Mouse (Mus musculus): ENCODE measurements around the gene Olfr332. TPM values are rescaled to one million over a fixed set of nuclear protein-coding genes. Genes with fewer than 3 reads are reported as not detected.
"Not testable (repeated sequence)": the region's sequence is repeated elsewhere in the genome, so short reads cannot be mapped to it uniquely, and the experiment has no call there.

The Olfr332 gene
- not detected for total RNA-seq (2022)

DNA sequence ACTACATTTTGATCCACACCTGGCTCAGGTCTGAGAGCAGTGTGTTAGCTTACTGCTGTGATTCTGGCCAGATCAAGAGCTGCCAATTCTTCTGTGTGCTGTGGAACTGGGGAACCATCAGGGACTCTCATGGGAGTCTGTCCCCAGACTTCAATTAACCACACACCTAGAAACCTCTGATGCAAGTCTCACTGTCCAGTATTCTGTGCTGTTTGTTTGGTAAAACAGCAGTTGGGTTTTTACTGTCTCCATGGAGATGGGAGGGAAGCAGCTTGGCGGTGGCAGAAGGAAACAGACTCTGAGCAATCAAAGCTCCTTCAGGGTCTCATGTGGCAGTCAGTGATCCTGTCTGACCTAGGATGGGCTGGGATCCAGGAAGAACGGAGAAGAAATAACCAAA lies at the start of gene Olfr332:
Gene Olfr332 (minus strand): TSS at position 101 of the 400 bp plus-strand sequence.
- no peak for DNase-seq (ENCODE audit: low spot score in 2 of 2)

DNA sequence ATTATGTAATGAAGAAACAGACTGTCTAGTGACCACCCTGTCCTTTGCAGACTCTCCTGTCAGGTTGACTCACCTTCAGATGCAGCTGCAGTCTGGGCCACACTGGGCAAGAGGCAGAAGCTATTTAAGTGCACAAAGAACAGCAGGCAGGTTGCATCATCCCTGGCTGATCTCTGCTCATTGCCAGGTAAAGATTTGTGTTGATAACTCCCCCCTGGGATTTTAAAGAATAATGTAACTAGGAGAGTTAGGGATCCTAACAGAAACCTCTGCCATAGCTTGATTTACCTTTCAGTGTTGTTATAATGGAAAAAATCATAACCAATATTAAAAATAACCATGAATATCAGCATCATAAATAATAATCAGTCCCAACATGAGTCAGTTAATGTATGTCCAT lies 42.4 kb upstream of the Olfr332 start, which contains the start of gene Olfr330:
Gene Olfr330 (minus strand): TSS at position 101 of the 400 bp plus-strand sequence.
- not testable (repeated sequence) for DNase-seq (ENCODE audit: low spot score in 2 of 2)

GRCm38 (mm10) chr11:58519756-58520155 lies 27.4 kb upstream of the Olfr332 start:
- peak; percentile 12 to 20 for DNase-seq (ENCODE audit: low spot score in 2 of 2)

DNA sequence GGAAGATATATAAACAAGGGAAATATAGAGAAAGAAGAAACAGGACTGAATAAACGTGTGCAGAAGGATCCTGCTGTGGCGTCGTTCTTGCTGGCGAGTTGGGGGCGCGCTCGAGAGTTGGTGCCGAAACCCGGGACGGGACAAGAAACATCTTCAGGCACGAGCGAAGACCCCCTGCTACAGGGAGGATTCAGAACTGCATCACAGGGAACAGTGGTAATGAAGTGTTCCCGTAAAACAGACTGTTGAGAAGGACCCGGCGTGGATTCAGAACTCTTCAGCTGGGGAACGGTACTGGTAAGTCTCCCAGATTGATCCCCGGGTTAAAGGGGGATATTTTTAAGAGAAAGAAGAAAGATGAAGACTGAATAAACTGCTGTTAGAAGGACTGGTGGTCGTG lies 26.6 kb upstream of the Olfr332 start:
- peak; percentile 72 to 79 for DNase-seq (ENCODE audit: low spot score in 2 of 2)

- not testable (repeated sequence) for DNase-seq (ENCODE audit: low spot score in 2 of 2)
Measured at GRCm38 (mm10) chr11:58509058-58509457, 16.7 kb upstream of the Olfr332 start.

DNA sequence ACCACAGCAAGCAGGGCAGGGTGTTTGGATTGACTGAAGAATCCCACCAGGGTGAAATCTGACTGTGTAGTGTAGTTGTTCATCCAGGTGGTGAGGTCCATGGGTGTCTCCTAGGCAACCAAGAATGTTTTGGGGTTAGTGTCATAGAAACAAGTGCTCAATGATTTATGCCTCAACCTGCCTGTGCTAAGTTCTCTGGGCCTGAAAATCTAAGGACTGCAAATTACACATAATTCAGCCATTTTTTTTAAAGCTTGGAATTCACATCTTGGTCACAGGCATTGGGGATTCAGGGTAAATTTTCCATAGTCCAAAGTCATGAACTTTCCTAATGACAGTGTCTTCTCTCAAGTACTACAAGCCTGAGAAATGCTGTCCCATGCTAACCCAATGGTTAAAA lies 10.1 kb upstream of the Olfr332 start, which contains the start of gene Olfr331:
Gene Olfr331 (minus strand): TSS at position 101 of the 400 bp plus-strand sequence.
- DNase-seq (ENCODE audit: low spot score in 2 of 2), result not testable (repeated sequence)

DNA sequence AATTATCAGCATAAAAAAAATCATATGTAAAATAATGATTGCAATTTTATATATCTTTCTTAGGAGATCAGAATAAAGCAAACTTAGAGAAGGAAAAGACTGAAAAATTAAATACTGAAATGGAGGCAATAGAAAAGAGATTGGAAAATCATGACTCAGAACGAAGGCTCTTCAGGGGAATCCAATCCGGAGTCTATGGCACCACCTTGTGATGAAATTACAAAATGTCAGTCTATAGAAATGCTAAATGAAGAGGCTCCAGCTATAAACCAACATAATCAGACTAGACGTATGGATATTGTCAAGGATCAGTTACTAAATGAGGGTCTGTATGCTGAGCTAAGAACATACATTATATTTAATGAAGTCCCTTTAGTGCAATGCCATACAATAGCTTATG lies 6.9 kb upstream of the Olfr332 start:
- no peak for DNase-seq (ENCODE audit: low spot score in 2 of 2)

GRCm38 (mm10) chr11:58498761-58499160 lies 6.4 kb upstream of the Olfr332 start:
- DNase-seq (ENCODE audit: low spot score in 2 of 2), result no peak

DNA sequence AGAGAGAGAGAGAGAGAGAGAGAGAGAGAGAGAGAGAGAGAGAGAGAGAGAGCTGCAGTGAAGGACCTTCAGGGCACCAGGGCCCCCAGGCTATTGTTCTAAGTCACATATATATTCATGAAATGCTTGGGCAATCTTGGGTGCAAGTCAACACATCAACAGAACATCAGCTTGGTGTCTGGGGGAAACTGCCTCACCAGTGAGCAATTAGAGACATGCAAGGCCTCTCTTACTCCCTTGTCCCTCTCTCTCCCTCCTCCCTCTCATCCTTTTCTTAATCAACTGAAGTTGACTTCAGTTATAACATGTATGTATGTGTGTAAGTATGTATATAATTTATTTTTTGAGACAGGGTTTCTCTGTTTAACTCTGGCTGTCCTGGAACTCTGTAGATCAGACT lies 30.2 kb downstream of the Olfr332 start, which contains the start of gene Olfr30:
Gene Olfr30 (minus strand): TSS at position 101 of the 400 bp plus-strand sequence.
- DNase-seq (ENCODE audit: low spot score in 2 of 2), result no peak

DNA sequence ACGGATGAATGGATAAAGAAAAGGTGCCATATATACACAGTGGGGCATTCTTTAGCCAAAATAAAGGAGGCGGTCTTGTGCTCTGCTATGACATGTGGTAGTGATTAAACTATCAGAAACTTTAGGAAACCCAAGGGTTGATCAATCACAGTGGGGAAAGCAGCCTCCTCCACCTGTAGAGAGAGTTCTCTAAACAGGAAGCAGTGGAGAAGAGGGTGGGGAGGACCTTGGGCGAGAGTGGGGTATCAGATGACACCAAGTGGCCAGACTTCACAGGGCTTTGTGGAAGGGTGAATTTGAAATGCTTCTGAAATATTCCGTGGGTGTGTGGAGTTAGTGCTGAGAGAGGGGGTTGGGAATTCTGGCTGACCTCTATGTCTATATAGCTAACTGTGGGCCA lies 38.8 kb downstream of the Olfr332 start:
- DNase-seq (ENCODE audit: low spot score in 2 of 2), result no peak

GRCm38 (mm10) chr11:58452759-58453158 lies 39.6 kb downstream of the Olfr332 start, which contains the start of gene Lypd9:
Gene Lypd9, minus strand, starts transcription at chr11:58452923.
- DNase-seq (ENCODE audit: low spot score in 2 of 2), result no peak

Other genes starting within 250 kb of the Olfr332 start
- not detected for gene 4930438A08Rik, start 217.8 kb downstream of the Olfr332 start, total RNA-seq (2022)
- 1 to 10 TPM; 2.5 to 5.3 (median 3.1) TPM for gene Zfp692, start 185.5 kb downstream of the Olfr332 start, total RNA-seq (2022)
- 10 to 100 TPM; 39.8 to 49.3 (median 40.6) TPM for gene Zfp672, start 162.2 kb downstream of the Olfr332 start, total RNA-seq (2022)
- gene Sh3bp5l, start 161.8 kb downstream of the Olfr332 start, total RNA-seq (2022), result 10 to 100 TPM; 22.1 to 27.2 (median 24.4) TPM
- not detected for gene Lypd8, start 113.5 kb downstream of the Olfr332 start, total RNA-seq (2022)
- not detected for gene 1810065E05Rik, start 71.4 kb downstream of the Olfr332 start, total RNA-seq (2022)
- not detected for gene Gm12253, start 60.0 kb downstream of the Olfr332 start, total RNA-seq (2022)
- gene Lypd9, start 39.6 kb downstream of the Olfr332 start, total RNA-seq (2022), result not detected
- not detected for gene Olfr30, start 30.3 kb downstream of the Olfr332 start, total RNA-seq (2022)
- not detected for gene Olfr331, start 10.0 kb upstream of the Olfr332 start, total RNA-seq (2022)
- gene Olfr330, start 42.3 kb upstream of the Olfr332 start, total RNA-seq (2022), result not detected
- not detected for gene Olfr329-ps, start 53.9 kb upstream of the Olfr332 start, total RNA-seq (2022)
- gene Olfr328, start 63.1 kb upstream of the Olfr332 start, total RNA-seq (2022), result not detected
- gene Olfr224, start 78.0 kb upstream of the Olfr332 start, total RNA-seq (2022), result not detected
- gene Olfr325, start 85.2 kb upstream of the Olfr332 start, total RNA-seq (2022), result not detected
- not detected for gene Olfr324, start 102.6 kb upstream of the Olfr332 start, total RNA-seq (2022)
- gene 2210407C18Rik, start 123.5 kb upstream of the Olfr332 start, total RNA-seq (2022), result not detected
- gene Olfr323, start 137.9 kb upstream of the Olfr332 start, total RNA-seq (2022), result not detected
- not detected for gene Trim58, start 147.9 kb upstream of the Olfr332 start, total RNA-seq (2022)
- not detected for gene Olfr322, start 166.2 kb upstream of the Olfr332 start, total RNA-seq (2022)
- not detected for gene Olfr320, start 188.5 kb upstream of the Olfr332 start, total RNA-seq (2022)
- gene Olfr319, start 206.6 kb upstream of the Olfr332 start, total RNA-seq (2022), result not detected
- not detected for gene Olfr318, start 231.5 kb upstream of the Olfr332 start, total RNA-seq (2022)
- not detected for gene Olfr317, start 246.7 kb upstream of the Olfr332 start, total RNA-seq (2022)